Comparison of ENCODE assay signal across 12 mouse cellular contexts in the genomic region with DNA sequence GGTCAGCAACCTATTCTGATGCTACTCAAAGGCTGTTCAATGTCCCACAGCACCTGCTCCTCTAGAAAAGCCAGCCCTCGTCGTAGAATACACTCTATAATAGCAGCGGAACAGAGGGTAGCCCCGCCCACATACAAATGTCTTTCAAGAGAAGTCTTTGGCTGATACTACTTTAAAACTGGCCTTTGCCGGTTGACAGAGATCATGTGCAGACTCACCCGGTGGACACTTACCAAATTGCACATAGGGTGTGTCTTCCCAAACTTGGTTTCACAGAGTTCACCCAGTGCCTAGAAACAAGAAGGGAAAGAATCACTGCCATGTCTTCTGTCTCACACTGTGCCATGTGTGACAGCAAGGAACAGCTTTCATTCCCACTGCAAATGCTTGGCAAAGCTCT.
"Had no signal": no experiment of that assay in that cellular context is flagged by ENCODE, and none has a peak within 500 bp of the region (broad histone marks: within the 10 kb centered on the region; RNA-seq: fewer than 3 reads in every experiment).

No protein-coding gene starts in this region.

- ATAC-seq: liver, embryonic 12.5 days; midbrain, embryonic 15.5 days had no signal

- H3K4me3 ChIP-seq: limb, embryonic 15.5 days; liver, embryonic 12.5 days; midbrain, embryonic 10.5 days; midbrain, embryonic 15.5 days; neural tube, embryonic 13.5 days had no signal

- H3K4me1 ChIP-seq: limb, embryonic 15.5 days; liver, embryonic 12.5 days; midbrain, embryonic 10.5 days; midbrain, embryonic 15.5 days had no signal

- H3K9me3 ChIP-seq: limb, embryonic 15.5 days; liver, embryonic 12.5 days; midbrain, embryonic 10.5 days; midbrain, embryonic 15.5 days; neural tube, embryonic 13.5 days had no signal

- H3K9ac ChIP-seq: limb, embryonic 15.5 days; liver, embryonic 12.5 days; midbrain, embryonic 15.5 days; neural tube, embryonic 13.5 days had no signal

- H3K27me3 ChIP-seq: limb, embryonic 15.5 days; liver, embryonic 12.5 days; midbrain, embryonic 15.5 days; neural tube, embryonic 13.5 days had no signal

- H3K27ac ChIP-seq: limb, embryonic 15.5 days; liver, embryonic 12.5 days; midbrain, embryonic 10.5 days; midbrain, embryonic 15.5 days; neural tube, embryonic 13.5 days had no signal

- H3K4me2 ChIP-seq: limb, embryonic 15.5 days; liver, embryonic 12.5 days; midbrain, embryonic 15.5 days; neural tube, embryonic 13.5 days had no signal

- DNase-seq: kidney, postnatal 25 days; layer of hippocampus, postnatal 36 days; retina, postnatal 1 day; right cerebral cortex, postnatal 4 days; spleen, adult 18-20 months; thymus, adult 18-20 months; thymus, postnatal 36 days had no signal
